Mouse (Mus musculus): ENCODE data around the gene Ostm1. TPM values are rescaled to one million over a fixed set of nuclear protein-coding genes. Genes with fewer than 3 reads are reported as not detected.

Gene Ostm1
- polyA plus RNA-seq, 1 experiment, result 22.5 TPM

GRCm38 (mm10) chr10:42635046-42635445 lies 51.4 kb downstream of the Ostm1 start:
- H3K4me1 ChIP-seq (ENCODE audit: control insufficient read depth, insufficient read depth, low read length), result no peaks in the 10 kb centered on the region
- H3K4me3 ChIP-seq (ENCODE audit: insufficient read depth, low read length), result no peak overlapping the region
- TF ChIP-seq POLR2A (IDR thresholded peaks at IDR 0.05; ENCODE audit: low read depth, low read length), result no peak
- TF ChIP-seq CTCF (IDR thresholded peaks at IDR 0.05; ENCODE audit: borderline replicate concordance, insufficient read depth, low read length), result no peak
- H3K27ac ChIP-seq (ENCODE audit: insufficient read depth, low read length), result no peak overlapping the region

GRCm38 (mm10) chr10:42635566-42636359 lies 52.1 kb downstream of the Ostm1 start:
- H3K27ac ChIP-seq (ENCODE audit: insufficient read depth, low read length), result no peak overlapping the region
- H3K4me1 ChIP-seq (ENCODE audit: control insufficient read depth, insufficient read depth, low read length), result no peaks in the 10 kb centered on the region
- TF ChIP-seq CTCF (IDR thresholded peaks at IDR 0.05; ENCODE audit: borderline replicate concordance, insufficient read depth, low read length) (no peak), POLR2A (IDR thresholded peaks at IDR 0.05; ENCODE audit: low read depth, low read length) (no peak)
- H3K4me3 ChIP-seq (ENCODE audit: insufficient read depth, low read length), result no peak overlapping the region

GRCm38 (mm10) chr10:42636360-42637182 lies 52.9 kb downstream of the Ostm1 start:
- no peaks in the 10 kb centered on the region for H3K4me1 ChIP-seq (ENCODE audit: control insufficient read depth, insufficient read depth, low read length)
- no peak for TF ChIP-seq CTCF (IDR thresholded peaks at IDR 0.05; ENCODE audit: borderline replicate concordance, insufficient read depth, low read length)
- TF ChIP-seq POLR2A (IDR thresholded peaks at IDR 0.05; ENCODE audit: low read depth, low read length), result no peak
- H3K27ac ChIP-seq (ENCODE audit: insufficient read depth, low read length), result no peak overlapping the region
- no peak overlapping the region for H3K4me3 ChIP-seq (ENCODE audit: insufficient read depth, low read length)

GRCm38 (mm10) chr10:42637183-42637788 lies 53.7 kb downstream of the Ostm1 start:
- TF ChIP-seq POLR2A (IDR thresholded peaks at IDR 0.05; ENCODE audit: low read depth, low read length) (no peak), CTCF (IDR thresholded peaks at IDR 0.05; ENCODE audit: borderline replicate concordance, insufficient read depth, low read length) (no peak)
- Histone ChIP-seq H3K4me3 (ENCODE audit: insufficient read depth, low read length) (no peak overlapping the region), H3K4me1 (ENCODE audit: control insufficient read depth, insufficient read depth, low read length) (no peaks in the 10 kb centered on the region), H3K27ac (ENCODE audit: insufficient read depth, low read length) (no peak overlapping the region)

- H3K4me1 ChIP-seq (ENCODE audit: control insufficient read depth, insufficient read depth, low read length), result no peaks in the 10 kb centered on the region
- H3K27ac ChIP-seq (ENCODE audit: insufficient read depth, low read length), result no peak overlapping the region
- H3K4me3 ChIP-seq (ENCODE audit: insufficient read depth, low read length), result no peak overlapping the region
- TF ChIP-seq CTCF (IDR thresholded peaks at IDR 0.05; ENCODE audit: borderline replicate concordance, insufficient read depth, low read length) (no peak), POLR2A (IDR thresholded peaks at IDR 0.05; ENCODE audit: low read depth, low read length) (no peak)
Observed at GRCm38 (mm10) chr10:42639856-42640255, 56.2 kb downstream of the Ostm1 start.

DNA sequence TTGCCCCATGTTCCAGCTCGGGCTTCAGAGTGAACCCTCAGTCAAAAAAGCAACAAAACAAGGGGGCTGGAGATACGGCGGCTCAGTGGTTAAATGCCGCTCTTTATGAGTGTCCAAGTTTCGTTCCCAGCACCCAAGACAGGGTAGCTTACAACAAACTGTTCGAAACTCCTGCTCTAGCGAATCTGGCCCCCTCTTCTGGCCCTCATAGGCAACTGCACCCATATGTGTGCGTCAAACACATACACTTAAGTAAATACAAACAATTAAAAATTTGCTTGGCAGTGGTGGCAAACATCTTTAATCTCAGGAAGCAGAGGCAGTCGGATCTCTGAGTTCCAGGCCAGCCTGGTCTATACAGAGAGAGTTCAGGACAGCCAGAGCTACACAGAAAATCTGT lies 60.0 kb downstream of the Ostm1 start:
- TF ChIP-seq CTCF (IDR thresholded peaks at IDR 0.05; ENCODE audit: borderline replicate concordance, insufficient read depth, low read length) (no peak), POLR2A (IDR thresholded peaks at IDR 0.05; ENCODE audit: low read depth, low read length) (no peak)
- Histone ChIP-seq H3K4me3 (ENCODE audit: insufficient read depth, low read length) (no peak overlapping the region), H3K4me1 (ENCODE audit: control insufficient read depth, insufficient read depth, low read length) (no peaks in the 10 kb centered on the region), H3K27ac (ENCODE audit: insufficient read depth, low read length) (no peak overlapping the region)

GRCm38 (mm10) chr10:42646340-42646739 lies 62.7 kb downstream of the Ostm1 start:
- Histone ChIP-seq H3K27ac (ENCODE audit: insufficient read depth, low read length) (no peak overlapping the region), H3K4me1 (ENCODE audit: control insufficient read depth, insufficient read depth, low read length) (no peaks in the 10 kb centered on the region), H3K4me3 (ENCODE audit: insufficient read depth, low read length) (no peak overlapping the region)
- TF ChIP-seq POLR2A (IDR thresholded peaks at IDR 0.05; ENCODE audit: low read depth, low read length), result no peak
- TF ChIP-seq CTCF (IDR thresholded peaks at IDR 0.05; ENCODE audit: borderline replicate concordance, insufficient read depth, low read length), result no peak

- Histone ChIP-seq H3K4me3 (ENCODE audit: insufficient read depth, low read length) (no peak overlapping the region), H3K4me1 (ENCODE audit: control insufficient read depth, insufficient read depth, low read length) (no peaks in the 10 kb centered on the region), H3K27ac (ENCODE audit: insufficient read depth, low read length) (no peak overlapping the region)
- TF ChIP-seq POLR2A (IDR thresholded peaks at IDR 0.05; ENCODE audit: low read depth, low read length) (no peak), CTCF (IDR thresholded peaks at IDR 0.05; ENCODE audit: borderline replicate concordance, insufficient read depth, low read length) (no peak)
Observed at GRCm38 (mm10) chr10:42661916-42662315, 78.3 kb downstream of the Ostm1 start.

- Histone ChIP-seq H3K27ac (ENCODE audit: insufficient read depth, low read length) (no peak overlapping the region), H3K4me3 (ENCODE audit: insufficient read depth, low read length) (no peak overlapping the region), H3K4me1 (ENCODE audit: control insufficient read depth, insufficient read depth, low read length) (no peaks in the 10 kb centered on the region)
- TF ChIP-seq CTCF (IDR thresholded peaks at IDR 0.05; ENCODE audit: borderline replicate concordance, insufficient read depth, low read length), result no peak
Observed at GRCm38 (mm10) chr10:42669970-42670369, 86.3 kb downstream of the Ostm1 start.

Measured in embryonic fibroblast, embryonic 13.5 days (primary cell).